Mouse (Mus musculus) neutrophil, adult 65 days (primary cell): ENCODE results near the gene Tmeff2. TPM values are rescaled to one million over a fixed set of nuclear protein-coding genes. Genes with fewer than 3 reads are reported as not detected.

Source experiments
- total RNA-seq: library from RNA; stranded (reverse); gene quantifications from 2 replicates; pipeline ENCODE4 v1.2.4, GENCODE M21; 2023

Tmeff2 gene
- not detected in 2 replicates for total RNA-seq

GRCm38 (mm10) chr1:50900386-50900785 is at the start of gene Tmeff2:
Gene Tmeff2, plus strand, starts transcription at chr1:50900647.

